Mouse (Mus musculus) c-Kit-positive CD71-negative TER-119-negative erythroid progenitor cells, embryonic 14.5 days (primary cell): ENCODE results near the gene Pnliprp2.

Experiments
- DNase-seq: peaks from one replicate; pipeline ENCODE4 v3.0.0-alpha.2; 2013; ENCODE audit warnings: low read depth

Gene Pnliprp2

GRCm38 (mm10) chr19:58759423-58759822, at the start of gene Pnliprp2:
TSS of gene Pnliprp2 (plus strand) at chr19:58759719.
- DNase-seq: no peak

GRCm38 (mm10) chr19:58717925-58718324, 41.6 kb upstream of the Pnliprp2 start:
- no peak for DNase-seq

GRCm38 (mm10) chr19:58720439-58720838, 39.1 kb upstream of the Pnliprp2 start:
- DNase-seq: no peak

- DNase-seq: no peak
These were observed 33.0 kb upstream of the Pnliprp2 start for GRCm38 (mm10) chr19:58726551-58726950.

GRCm38 (mm10) chr19:58727756-58728155, 31.8 kb upstream of the Pnliprp2 start:
- DNase-seq: no peak

- no peak for DNase-seq
These were observed 31.0 kb upstream of the Pnliprp2 start, which contains the start of gene Pnliprp1 for GRCm38 (mm10) chr19:58728445-58729031. TSS of gene Pnliprp1 (plus strand) at chr19:58728887.

- DNase-seq: no peak
These were observed 26.3 kb upstream of the Pnliprp2 start for GRCm38 (mm10) chr19:58733216-58733615.

- DNase-seq: no peak
These were observed 21.4 kb upstream of the Pnliprp2 start for GRCm38 (mm10) chr19:58738111-58738510.

- DNase-seq: no peak
These were observed 18.5 kb upstream of the Pnliprp2 start for GRCm38 (mm10) chr19:58741036-58741435.

- no peak for DNase-seq
These were observed 16.8 kb upstream of the Pnliprp2 start for GRCm38 (mm10) chr19:58742711-58743110.

GRCm38 (mm10) chr19:58743736-58744135, 15.8 kb upstream of the Pnliprp2 start:
- peak; percentile 5 for DNase-seq

- DNase-seq: no peak
These were observed 12.0 kb upstream of the Pnliprp2 start for GRCm38 (mm10) chr19:58747498-58748000.

- no peak for DNase-seq
These were observed 8.7 kb upstream of the Pnliprp2 start for GRCm38 (mm10) chr19:58750822-58751221.

- DNase-seq: no peak
These were observed 8.0 kb upstream of the Pnliprp2 start for GRCm38 (mm10) chr19:58751504-58751903.

- no peak for DNase-seq
These were observed 648 bp upstream of the Pnliprp2 start for GRCm38 (mm10) chr19:58758871-58759270.

GRCm38 (mm10) chr19:58762316-58762715, 2.8 kb downstream of the Pnliprp2 start:
- DNase-seq: no peak

GRCm38 (mm10) chr19:58762848-58763541, 3.5 kb downstream of the Pnliprp2 start:
- DNase-seq: no peak

GRCm38 (mm10) chr19:58767329-58767728, 7.8 kb downstream of the Pnliprp2 start:
- no peak for DNase-seq

- no peak for DNase-seq
These were observed 16.9 kb downstream of the Pnliprp2 start for GRCm38 (mm10) chr19:58776461-58776860.

GRCm38 (mm10) chr19:58781566-58781965, 22.0 kb downstream of the Pnliprp2 start:
- no peak for DNase-seq

- no peak for DNase-seq
These were observed 24.4 kb downstream of the Pnliprp2 start for GRCm38 (mm10) chr19:58783938-58784337.

GRCm38 (mm10) chr19:58789194-58789593, 29.7 kb downstream of the Pnliprp2 start:
- no peak for DNase-seq

GRCm38 (mm10) chr19:58794284-58794683, 34.8 kb downstream of the Pnliprp2 start, which contains the start of gene 1700019N19Rik:
TSS of gene 1700019N19Rik (minus strand) at chr19:58794461.
- DNase-seq: no peak
